Mouse (Mus musculus): ENCODE results near the gene Aldoc.
"Not testable (repeated sequence)": the region's sequence is repeated elsewhere in the genome, so short reads cannot be mapped to it uniquely, and the experiment has no call there.

The Aldoc gene

DNA sequence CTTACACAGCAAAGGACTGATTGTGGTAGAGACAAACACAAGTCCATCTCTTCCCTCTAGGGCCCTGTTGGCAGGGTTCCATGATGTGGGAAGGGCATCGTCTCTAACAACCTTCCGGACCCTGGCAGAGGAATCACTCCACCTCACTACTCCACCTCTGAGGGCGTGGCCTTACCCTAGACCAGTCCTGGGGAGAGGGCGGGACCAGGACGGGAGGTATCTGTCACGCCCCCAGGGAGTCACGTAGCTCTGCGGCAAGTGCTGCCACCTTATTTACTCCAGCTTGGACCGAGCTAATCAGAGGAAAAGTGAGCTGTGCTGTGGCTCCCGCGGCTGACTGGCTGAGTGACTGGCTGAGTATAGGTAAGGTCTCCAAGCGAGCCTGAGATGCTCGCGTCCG lies at the start of gene Aldoc:
Aldoc (plus strand) TSS at position 109 of the 400 bp plus-strand sequence.
- DNase-seq (ENCODE audit: extremely low spot score): peak; percentile 72

DNA sequence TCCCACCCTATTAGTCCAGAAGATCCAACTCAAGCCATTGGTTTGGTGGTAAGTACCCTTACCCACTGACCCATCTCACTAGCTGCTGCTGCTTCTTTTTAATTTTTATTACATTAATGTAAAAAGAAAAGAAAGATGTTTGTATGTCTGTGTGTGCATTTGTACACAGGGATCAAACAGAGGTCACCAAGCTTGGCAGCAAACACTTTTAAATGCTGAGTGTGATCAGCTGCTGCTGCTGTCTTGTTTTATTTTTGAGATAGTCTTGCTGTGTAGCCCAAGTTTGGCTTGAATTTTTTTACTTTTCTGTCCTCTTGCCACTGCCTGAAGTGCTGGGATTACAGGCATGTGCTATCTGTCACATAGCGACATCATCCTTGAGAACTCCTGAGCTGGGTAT lies 47.2 kb upstream of the Aldoc start:
- DNase-seq (ENCODE audit: extremely low spot score): no peak

DNA sequence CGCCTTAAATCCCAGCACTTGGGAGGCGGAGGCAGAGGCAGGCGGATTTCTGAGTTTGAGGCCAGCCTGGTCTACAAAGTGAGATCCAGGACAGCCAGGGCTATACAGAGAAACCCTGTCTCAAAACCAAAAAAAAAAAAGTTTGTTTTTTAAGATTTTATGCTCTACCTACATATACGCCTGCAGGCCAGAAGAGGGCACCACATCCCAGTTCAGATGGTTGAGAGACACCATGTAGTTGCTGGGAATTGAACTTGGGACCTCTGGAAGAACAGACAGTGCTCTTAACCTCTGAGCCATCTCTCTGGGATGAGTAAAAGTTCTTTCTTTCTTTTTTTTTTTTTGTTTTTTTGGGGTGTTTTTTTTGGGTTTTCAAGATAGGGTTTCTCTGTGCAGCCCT lies 46.6 kb upstream of the Aldoc start:
- DNase-seq (ENCODE audit: extremely low spot score): not testable (repeated sequence)

DNA sequence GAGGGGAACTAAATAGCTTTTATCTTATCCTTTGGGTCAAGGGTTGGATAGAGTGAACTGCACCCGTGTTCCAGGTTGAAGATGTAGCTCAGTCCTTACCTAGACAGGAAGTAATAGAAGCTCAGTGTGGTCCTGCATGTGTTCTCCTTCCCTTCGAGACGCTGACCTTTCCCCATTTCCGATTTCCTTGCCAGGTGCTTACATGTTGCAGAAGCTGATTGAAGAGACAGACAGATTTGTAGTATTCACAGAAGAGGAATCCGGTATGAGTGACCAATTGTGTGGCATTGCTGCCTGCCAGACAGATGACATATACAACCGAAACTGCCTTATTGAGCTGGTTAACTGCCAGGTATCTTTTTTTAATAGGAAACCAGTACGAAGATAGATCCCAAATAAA lies 43.9 kb upstream of the Aldoc start:
- DNase-seq (ENCODE audit: extremely low spot score): no peak

DNA sequence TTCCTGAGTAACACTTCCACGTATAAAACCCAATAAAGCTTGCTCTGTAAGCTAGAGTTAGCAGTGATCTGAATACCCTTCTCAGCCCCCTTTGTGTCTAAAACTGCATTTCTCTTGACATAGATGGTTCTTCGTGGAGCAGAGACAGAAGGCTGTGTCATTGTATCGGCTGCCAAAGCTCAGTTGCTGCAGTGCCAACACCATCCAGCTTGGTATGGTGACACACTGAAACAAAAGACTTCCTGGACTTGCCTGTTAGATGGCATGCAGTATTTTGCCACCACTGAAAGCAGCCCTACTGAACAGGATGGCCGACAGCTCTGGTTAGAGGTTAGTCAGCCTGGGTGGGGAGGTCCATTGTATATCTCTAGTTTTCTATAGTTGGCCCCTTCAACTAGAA lies 43.2 kb upstream of the Aldoc start:
- no peak for DNase-seq (ENCODE audit: extremely low spot score)

DNA sequence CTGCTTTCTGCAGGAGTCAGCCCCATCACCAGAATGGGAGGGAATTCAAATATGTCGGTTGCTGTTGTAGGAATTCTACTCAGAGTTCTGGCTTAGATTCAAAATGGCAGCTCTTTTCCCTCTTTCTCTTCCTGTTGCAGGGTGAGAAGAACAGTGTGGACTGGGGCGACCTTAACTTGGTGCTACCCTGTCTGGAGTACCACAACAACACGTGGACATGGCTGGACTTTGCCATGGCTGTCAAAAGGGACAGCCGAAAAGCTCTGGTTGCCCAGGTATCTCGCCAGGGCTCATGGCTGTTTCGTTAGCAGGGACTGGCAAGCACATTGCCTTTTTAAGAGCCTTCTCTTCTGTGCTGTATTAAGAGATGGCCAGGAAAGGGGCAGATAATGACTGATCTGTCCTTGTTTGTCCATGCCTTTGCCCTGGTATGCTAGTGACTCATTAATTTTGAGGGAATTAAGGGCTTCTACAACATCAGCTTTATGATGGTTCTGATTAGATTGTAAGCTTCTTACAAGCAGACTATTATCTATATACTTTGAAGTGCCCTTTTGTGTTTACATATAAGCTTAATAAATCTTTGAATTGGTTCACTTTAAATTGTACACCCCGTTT lies 33.5 kb upstream of the Aldoc start:
- DNase-seq (ENCODE audit: extremely low spot score): no peak

DNA sequence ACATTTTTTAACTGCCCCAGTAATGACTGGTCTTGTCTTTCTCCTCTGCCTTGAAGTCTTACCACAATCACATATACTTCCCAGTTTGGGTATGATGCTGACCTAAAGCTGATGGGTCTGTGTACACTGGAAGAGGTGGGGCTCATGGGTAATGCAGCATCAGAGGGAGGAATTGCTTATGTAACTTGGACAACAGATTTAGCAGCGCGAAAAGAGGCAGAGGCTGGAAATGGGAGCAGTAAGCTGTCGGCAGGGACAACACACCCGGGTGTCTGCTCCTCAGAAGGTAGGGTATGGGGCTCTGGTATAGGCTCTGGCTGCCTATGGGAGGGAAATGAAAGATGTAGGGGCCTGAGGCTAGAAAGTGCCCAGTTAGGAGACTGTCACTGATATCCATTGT lies 32.1 kb upstream of the Aldoc start, which contains the start of gene BC030499:
BC030499 (plus strand) TSS at position 188 of the 400 bp plus-strand sequence.
- DNase-seq (ENCODE audit: extremely low spot score): no peak

DNA sequence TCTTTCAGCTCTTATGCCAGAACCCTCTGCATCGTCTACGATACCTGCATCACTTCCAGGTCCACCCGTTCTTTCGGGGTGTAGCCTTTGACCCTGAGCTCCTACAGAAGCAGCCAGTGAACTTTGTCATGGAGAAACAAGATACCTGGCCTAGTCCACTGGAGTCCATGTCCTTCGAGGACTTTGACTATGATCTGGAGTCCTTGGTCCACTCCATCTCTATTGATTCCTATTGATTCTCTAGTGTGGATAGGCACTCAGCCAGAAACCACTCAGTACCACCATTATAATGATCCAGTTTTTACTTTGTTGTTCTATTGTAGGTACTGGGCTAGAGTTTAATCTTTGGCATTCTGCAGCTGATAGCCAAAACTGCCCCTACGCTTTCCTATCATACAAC lies 28.2 kb upstream of the Aldoc start:
- no peak for DNase-seq (ENCODE audit: extremely low spot score)

DNA sequence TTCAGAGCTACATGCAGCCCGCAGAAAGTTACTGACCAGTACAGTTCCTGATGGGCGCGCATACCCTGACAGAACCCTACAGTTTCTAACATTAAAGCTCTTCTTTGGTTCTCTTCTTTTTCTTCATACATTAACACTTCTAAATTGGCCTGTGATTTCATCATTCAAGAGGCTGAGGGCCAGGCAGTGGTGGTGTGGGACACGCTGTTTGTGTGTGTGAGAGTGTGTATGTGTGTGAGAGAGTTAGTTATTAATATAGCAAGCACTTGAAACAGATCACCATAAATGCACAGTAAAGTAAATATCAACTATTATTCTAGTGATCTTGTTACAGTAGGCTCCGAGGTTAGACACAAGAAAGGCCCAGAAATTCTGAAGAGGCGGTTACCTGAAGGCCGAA lies 21.9 kb upstream of the Aldoc start:
- DNase-seq (ENCODE audit: extremely low spot score): no peak

DNA sequence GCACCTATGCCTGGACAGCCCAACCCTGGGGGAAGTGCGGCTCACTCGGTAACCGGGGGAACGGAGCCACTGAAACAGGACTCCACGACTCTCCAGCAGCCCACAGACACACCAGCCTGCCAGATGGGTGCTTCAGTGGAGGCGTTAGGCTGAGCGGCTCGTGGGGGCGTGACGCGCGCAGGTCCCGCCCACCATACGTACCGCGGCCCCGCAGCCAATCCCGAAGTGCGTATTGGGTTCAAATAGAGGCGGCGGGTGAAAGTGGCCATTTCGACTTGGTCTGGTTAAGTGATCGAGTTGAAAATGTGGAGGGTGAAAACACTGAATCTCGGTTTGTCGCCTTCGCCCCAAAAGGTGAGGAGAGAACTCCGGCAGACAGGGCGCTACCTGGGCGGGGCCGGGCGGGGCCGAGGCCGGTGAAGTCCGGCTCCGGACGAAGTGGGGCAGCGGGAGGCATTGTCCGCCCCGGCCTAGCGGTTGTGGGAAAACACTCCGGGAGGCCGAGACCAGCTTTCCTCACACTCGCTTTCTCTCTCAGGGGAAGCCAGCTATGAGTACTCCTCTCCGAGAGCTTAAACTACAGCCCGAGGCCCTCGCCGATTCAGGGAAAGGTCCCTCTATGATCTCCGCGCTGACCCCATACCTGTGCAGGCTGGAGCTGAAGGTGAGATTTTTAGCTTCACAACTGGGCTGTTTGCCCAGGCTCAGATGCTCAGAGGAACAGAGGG lies 21.2 kb upstream of the Aldoc start, which contains the start of gene Spag5:
Spag5 (plus strand) TSS at position 173 of the 728 bp plus-strand sequence.
- peak; percentile 90 for DNase-seq (ENCODE audit: extremely low spot score)

DNA sequence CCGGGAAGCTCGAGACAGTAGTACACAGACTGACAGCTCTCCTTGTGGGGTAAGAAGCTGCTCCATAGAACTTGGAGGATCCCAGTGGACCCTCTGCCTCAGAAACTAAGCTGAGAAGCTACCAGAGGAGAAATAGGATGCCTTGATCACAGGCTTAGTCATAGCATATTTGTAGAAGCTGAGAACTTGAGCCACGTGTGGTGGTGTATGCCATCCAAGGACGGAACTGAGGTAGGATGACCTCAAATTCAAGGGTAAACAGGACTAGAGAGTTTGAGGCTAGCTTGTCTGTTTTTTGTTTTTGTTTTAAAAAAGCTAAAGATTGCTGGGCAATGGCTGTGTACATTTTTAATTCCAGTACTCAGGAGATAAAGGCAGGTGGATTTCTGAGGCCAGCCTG lies 17.5 kb upstream of the Aldoc start:
- DNase-seq (ENCODE audit: extremely low spot score): no peak

DNA sequence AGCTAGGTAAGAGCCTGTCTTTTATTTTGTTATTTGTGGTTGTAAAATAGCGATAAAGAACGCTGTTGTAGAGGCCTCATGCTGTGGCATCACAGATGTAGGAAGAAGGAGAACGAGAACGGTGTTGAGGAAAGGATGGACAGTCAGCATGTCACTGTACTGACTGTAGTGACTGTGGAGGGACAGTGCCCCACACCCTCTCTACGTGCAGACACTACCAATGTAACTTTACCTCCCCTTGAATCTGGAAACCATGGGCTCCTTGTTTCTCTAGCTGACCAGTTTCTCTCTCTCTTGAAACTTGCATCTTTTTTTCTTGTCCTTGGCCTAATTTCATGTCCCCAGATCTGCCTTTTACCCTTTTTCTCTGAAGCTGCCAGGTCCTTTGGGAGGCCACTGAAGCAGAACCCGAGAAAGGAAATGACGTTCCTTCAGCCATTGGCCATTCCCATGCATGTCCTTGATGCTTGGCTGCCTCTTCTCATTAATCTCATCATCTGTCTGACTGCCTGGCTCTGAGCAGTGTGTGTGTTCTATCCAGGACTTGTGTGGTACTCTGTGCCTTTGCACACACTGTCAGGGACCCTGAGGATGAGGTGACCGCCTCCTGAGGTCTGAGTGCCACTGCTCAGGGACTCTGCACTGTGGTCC lies 11.8 kb upstream of the Aldoc start:
- DNase-seq (ENCODE audit: extremely low spot score): no peak

DNA sequence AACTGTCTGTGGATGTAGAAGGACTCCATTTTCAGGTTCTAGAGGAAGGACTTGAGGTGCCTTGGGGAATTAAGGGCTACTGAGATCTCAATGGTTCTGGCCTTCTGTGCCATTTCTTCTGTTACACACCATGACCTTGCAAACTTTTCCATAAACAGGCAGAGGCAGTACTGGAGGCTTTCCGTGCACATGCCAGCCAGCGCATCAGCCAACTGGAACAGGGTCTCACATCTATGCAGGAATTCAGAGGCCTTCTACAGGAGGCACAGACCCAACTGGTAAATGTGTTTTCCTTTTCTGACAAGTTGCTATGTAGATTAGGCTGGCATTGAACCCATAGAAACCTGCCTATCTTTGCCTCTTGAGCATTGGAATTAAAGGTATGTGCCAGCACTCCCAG lies 9.1 kb upstream of the Aldoc start:
- DNase-seq (ENCODE audit: extremely low spot score): no peak

DNA sequence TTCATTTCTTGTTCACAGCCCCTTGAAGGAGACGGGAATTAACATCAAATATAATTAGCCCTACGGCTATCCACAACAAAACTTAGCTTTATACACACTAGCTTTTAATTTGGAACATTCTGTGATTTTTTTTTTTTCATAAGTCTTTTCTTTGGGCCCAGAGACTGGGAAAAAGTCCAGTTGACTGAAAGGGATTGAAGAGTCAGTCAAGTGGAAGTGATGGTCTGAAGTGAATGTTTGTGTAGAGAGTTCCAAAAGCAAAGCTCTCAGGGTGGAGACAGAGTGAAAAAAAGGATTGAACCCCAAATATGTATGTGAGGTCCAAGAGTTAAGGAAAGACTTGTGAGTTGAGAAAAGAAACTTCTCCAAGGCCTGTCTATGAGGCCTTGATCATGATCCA lies 4.4 kb upstream of the Aldoc start:
- no peak for DNase-seq (ENCODE audit: extremely low spot score)

DNA sequence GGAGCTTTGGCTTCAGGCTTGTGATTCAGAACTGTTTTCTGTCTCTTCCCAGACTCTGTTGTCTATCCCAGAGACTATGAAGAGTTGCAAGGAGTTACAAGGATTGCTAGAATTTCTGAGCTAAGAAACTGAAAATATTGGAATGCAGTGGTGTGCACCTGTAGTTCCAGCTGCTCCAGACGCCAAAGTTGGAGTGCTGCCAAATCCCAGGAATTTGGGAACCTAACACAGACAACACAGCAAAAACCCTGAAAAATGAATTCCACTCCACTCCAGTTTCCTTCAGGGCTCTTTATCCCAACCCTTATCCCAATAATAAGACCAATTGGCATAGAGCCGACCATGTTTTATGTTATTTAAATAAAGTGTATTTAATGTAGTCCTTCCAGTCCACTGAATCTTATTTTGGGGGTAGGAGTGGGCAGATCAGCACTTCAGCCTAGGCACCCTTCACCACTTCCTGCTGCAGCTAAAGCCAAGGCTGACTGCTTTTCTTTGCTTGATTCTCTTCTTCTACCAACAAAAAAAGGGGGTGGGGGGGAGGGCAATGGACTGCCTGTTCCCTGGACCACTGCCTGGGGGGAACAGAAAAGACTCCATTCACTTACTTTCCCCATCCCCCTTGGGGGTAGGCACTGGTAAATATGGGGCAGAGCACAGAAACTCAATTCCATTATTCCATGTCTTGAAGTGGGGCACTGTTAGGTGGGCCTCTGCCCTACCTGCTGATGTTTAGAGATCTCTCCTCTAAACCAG lies 514 bp upstream of the Aldoc start:
- no peak for DNase-seq (ENCODE audit: extremely low spot score)

DNA sequence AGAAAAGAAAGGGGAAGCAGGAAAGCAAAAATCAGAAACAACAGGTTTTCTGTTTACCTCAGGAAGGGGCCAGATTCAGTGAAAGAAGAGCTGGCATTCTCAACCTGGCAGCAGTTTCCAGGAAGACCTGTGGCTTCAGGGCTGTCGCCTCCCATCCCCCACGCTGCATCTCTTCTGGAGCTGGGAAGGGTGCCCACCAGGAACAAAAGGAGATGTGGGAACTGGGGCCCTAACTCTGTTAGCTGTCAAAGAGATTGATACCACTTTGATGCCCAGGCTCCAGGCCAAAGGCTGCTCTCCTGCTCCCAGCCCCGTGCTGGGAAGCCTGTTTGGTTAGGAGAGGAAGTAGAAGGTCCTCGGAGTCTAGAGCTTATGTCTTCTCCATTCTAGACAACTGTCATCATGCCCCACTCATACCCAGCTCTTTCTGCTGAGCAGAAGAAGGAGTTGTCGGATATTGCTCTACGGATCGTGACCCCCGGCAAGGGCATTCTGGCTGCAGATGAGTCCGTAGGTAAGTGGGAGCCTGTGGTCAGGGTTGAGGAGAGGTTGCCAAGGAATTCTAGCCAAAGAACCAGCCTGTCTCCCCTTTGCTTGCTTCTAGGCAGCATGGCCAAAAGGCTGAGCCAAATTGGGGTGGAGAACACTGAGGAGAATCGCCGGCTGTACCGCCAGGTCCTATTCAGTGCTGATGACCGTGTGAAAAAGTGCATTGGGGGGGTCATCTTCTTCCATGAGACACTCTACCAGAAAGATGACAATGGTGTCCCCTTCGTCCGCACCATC lies 1.4 kb downstream of the Aldoc start:
- no peak for DNase-seq (ENCODE audit: extremely low spot score)

DNA sequence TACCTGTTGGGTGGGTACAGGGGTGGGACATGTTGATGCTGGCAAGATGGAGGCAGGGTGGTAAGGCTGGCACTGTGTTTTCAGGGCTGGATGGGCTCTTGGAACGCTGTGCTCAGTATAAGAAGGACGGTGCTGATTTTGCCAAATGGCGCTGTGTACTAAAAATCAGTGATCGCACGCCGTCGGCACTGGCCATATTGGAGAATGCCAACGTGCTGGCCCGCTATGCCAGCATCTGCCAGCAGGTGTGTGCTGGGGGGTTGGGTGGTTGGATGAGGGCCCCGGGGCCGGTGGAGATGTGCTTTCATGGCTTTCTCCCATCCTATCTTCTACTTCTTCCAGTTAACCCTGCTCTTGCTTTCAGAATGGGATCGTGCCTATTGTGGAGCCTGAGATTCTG lies 2.2 kb downstream of the Aldoc start:
- no peak for DNase-seq (ENCODE audit: extremely low spot score)

DNA sequence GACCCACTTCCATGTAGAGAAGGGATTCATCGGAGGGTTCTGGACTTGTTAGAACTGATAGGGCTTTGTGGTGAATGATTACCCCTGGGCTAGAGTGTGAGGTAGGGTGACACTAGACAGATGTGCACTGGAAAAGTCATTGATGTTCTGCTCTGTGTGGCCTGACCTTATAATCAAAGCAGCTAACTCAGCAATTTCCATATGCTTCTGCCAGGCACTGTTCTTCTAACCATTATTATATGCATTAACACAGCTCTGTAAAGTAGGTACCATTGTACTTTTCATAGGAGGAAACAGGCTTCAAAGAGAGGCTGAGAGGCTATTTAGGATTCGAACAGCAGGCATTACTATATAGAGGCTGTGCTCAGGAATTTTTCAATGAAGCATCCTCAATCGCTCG lies 4.4 kb downstream of the Aldoc start:
- no peak for DNase-seq (ENCODE audit: extremely low spot score)

DNA sequence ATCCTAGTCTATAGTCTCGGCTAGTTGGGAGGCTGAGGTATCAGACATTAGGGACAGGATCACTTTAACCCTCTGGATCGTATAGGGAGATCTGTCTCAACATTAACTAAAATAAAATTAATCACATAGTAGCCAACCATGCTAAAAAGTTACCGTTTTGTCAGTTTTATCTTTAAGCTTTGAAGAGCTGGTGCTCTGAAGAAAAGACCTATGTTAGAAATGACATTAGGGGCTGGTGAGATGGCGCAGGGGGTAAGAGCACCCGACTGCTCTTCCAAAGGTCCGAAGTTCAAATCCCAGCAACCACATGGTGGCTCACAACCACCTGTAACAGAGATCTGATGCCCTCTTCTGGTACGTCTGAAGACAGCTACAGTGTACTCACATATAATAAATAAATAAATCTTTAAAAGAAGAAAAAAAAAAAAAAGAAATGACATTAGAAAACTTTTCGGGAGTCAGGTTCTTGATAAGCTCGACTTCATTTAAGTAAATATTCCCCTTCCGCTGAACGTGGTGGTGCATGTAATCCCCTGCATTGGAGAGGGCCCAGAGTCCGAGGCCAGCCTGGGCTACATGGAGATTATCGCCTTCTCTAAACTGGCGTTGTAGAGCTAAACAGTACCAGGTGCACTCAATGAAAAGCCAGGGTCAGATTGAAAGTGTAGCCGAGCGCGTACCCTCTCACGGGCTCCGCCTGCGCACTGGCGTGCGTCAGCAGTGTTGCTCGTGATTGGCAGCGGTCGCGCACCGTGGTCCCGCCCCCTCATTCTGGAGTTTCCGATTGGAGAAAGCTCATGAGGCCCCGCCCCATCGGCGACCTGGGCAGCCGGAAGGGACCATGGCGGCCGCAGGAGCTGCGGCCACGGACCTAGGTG lies 5.1 kb downstream of the Aldoc start, which contains the start of gene Pigs:
Pigs (plus strand) TSS at position 782 of the 878 bp plus-strand sequence.
- peak; percentile 94 for DNase-seq (ENCODE audit: extremely low spot score)

DNA sequence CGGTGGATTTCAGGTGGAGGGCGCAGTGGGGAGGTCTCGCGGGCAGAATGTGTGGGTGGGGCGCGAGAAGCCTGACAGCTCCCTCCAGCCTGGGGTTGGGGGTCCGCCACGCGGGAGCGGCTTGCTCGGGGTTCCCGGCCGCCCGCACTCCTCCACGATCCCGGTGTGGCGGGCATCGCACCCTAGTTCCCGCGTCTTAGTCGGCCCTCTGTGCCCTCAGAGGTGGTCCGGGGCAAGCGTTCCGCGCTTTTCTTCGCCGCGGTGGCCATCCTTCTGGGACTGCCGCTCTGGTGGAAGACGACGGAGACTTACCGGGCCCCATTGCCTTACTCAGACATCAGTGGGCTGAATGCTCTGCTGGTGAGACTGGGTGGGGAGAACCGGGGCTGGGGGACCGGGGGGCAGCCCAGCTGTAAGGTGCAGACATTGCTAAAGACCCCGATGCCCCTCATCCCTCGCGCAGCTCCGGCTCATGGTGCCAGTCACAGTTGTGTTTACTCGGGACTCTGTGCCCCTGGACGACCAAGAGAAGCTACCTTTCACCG lies 5.8 kb downstream of the Aldoc start:
- DNase-seq (ENCODE audit: extremely low spot score): no peak

All from embryo, embryonic 9.5 days (tissue).